Mouse (Mus musculus) kidney, adult 2 months (tissue): ENCODE measurements around the gene Gabbr2.

Experiments
- CTCF ChIP-seq: fragments of 200-500 bp; conservative IDR thresholded peaks from 2 replicates; pipeline ENCODE4 v1.5.1; 2011; ENCODE audit warnings: low read depth, mild to moderate bottlenecking, control low read depth, low read length, moderate library complexity, mixed read lengths; ENCODE audit not compliant: insufficient read depth, insufficient read length
- POLR2A ChIP-seq: fragments of 200-500 bp; IDR thresholded peaks from one replicate; pipeline ENCODE4 v1.6.1; 2011; ENCODE audit warnings: low read depth, low read length, control low read depth

DNA sequence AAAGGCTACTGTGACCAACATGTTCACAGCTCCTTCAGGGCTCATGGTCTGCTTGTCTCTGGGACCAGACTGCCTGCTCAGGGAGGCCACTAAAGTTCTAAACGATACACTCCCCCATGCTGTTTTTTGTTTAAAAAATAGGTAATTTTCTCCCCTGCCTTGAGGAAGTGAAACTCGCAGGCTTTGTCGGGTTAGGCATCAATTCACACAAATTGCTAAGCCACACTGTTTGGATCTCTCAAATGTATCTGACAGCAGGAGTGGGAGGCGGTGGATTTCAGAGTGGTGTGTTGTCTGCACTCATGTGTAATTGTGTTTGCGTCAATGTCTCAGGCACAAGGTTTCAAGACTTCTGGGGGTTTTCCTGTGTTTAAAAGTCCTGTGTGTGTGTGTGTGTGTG is 215.7 kb downstream of the Gabbr2 start:
- TF ChIP-seq POLR2A (no peak), CTCF (no peak)
